Mouse (Mus musculus): Measurements from ENCODE around the gene Fbxw4. TPM values are rescaled to one million over a fixed set of nuclear protein-coding genes. Genes with fewer than 3 reads are reported as not detected.
A peak's percentile ranks its signal among the peaks of the same experiment; 100 is the strongest.

The Fbxw4 gene
- 5.3 and 6.7 TPM in 2 replicates for polyA plus RNA-seq (2015; fragmentation: Nextera tagmentation; extraction: Ambion mirVana)

DNA sequence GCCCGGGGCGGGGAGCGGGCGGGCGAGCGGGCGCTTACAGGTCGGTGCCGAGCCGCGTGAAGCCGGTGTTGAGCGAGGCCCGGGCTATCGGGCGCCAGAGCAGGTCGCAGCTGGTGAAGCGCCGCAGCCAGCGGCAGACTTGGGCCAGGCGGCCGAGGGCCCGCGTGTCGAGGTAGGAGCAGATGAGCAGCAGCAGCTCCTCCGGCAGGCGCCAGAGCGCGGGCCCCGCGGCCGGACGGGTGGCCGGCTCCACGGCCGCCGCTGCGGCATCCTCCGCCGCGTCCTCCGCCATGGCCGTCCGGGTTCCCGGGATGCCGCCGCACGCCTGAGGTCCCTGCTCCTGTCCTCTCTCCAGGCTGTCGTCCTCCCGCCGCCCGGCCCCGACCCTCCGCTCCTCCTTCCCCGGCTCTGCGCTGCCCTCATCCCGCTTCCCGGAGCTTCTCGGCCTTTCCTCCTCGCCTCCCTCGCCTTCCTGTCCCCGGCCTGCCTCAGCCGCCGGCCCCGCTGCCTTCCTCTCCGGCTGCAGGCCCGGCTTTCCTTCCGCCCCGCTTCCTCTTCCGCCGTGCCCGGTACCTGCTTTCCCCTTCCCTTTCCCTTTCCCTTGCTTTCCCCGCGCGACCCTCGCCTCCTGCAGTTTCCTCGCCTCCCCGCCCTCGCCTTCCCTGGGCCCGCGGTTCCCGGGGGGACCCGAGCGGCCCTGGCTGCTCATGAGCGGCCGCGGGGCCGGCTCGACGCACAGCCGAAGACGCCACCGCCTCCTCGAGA lies at the start of gene Fbxw4:
Fbxw4 (minus strand) TSS at position 575 of the 765 bp plus-strand sequence.
- Histone ChIP-seq H3K9me3 (ENCODE audit: control insufficient read depth, low read length) (no peaks in the 10 kb centered on the region), H3K27ac (ENCODE audit: low read depth, low read length) (peak within 1 kb of the TSS; percentile 96), H3K36me3 (ENCODE audit: control insufficient read depth, insufficient read depth, low read length) (no peaks in the 10 kb centered on the region), H3K27me3 (replicated peaks; ENCODE audit: control insufficient read depth, insufficient read depth, low read length) (no peaks in the 10 kb centered on the region), H3K4me3 (ENCODE audit: low read length) (peak within 1 kb of the TSS; percentile 78), H3K9ac (ENCODE audit: low read depth, low read length) (peak within 1 kb of the TSS; percentile 100), H3K4me2 (ENCODE audit: low read length) (peak within 1 kb of the TSS; percentile 78), H3K4me1 (ENCODE audit: control insufficient read depth, insufficient read depth, low read depth, low read length) (peaks cover 20% of the 10 kb centered on the region)
- ATAC-seq: peak; percentile 85
- WGBS: under 1% methylated on average over 58 of the region's 94 CpGs

DNA sequence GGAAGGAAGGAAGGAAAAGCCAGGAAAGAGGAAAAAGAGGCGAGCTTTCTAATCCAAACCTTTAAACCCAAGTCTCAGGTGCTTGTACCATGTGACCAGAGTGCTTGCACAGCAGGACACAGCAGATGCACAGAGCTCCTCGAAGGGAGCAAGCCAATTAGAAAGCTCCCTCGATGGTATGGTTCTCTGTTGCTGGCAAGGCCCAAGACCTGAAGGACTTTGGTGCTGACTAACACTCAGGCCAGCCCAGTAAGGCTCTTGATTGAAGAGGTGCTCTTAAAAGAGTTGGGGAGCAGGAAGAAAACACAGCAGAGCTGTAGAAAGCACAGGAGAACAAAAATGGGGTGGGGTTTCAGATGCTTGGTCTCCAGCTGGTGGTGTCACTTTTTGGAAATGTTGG lies 48.6 kb upstream of the Fbxw4 start:
- WGBS: 60% methylated on average over 3 of the region's 3 CpGs
- H3K36me3 ChIP-seq (ENCODE audit: control insufficient read depth, insufficient read depth, low read length): no peaks in the 10 kb centered on the region
- no peak overlapping the region for H3K9ac ChIP-seq (ENCODE audit: low read depth, low read length)
- H3K27me3 ChIP-seq (replicated peaks; ENCODE audit: control insufficient read depth, insufficient read depth, low read length): no peaks in the 10 kb centered on the region
- no peaks in the 10 kb centered on the region for H3K4me1 ChIP-seq (ENCODE audit: control insufficient read depth, insufficient read depth, low read depth, low read length)
- H3K9me3 ChIP-seq (ENCODE audit: control insufficient read depth, low read length): no peaks in the 10 kb centered on the region
- no peak for ATAC-seq
- no peak overlapping the region for H3K4me2 ChIP-seq (ENCODE audit: low read length)
- no peak overlapping the region for H3K27ac ChIP-seq (ENCODE audit: low read depth, low read length)
- no peak overlapping the region for H3K4me3 ChIP-seq (ENCODE audit: low read length)

DNA sequence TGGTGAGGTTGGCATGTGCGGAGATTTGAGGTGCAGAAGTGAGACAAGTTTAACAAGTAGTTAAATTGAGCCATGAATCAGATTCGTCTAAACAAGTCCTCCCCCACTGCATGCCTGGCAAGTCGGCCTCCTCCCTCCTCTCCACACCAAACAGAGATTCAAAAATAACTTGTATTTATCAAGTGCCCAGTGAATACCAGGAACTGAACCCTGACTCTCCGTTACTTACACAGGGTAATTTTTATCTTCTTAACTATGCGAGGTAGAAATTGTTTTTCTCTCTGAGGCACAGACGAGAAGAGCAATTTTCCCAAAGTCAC lies 36.1 kb upstream of the Fbxw4 start:
- no peaks in the 10 kb centered on the region for H3K36me3 ChIP-seq (ENCODE audit: control insufficient read depth, insufficient read depth, low read length)
- no peak overlapping the region for H3K9ac ChIP-seq (ENCODE audit: low read depth, low read length)
- WGBS: 52% methylated on average over 6 of the region's 6 CpGs
- H3K27me3 ChIP-seq (replicated peaks; ENCODE audit: control insufficient read depth, insufficient read depth, low read length): peaks cover 9% of the 10 kb centered on the region
- no peaks in the 10 kb centered on the region for H3K4me1 ChIP-seq (ENCODE audit: control insufficient read depth, insufficient read depth, low read depth, low read length)
- no peak overlapping the region for H3K4me3 ChIP-seq (ENCODE audit: low read length)
- H3K27ac ChIP-seq (ENCODE audit: low read depth, low read length): no peak overlapping the region
- no peaks in the 10 kb centered on the region for H3K9me3 ChIP-seq (ENCODE audit: control insufficient read depth, low read length)
- ATAC-seq: no peak
- no peak overlapping the region for H3K4me2 ChIP-seq (ENCODE audit: low read length)

- H3K36me3 ChIP-seq (ENCODE audit: control insufficient read depth, insufficient read depth, low read length): no peaks in the 10 kb centered on the region
- H3K27me3 ChIP-seq (replicated peaks; ENCODE audit: control insufficient read depth, insufficient read depth, low read length): peaks cover 9% of the 10 kb centered on the region
- no peak overlapping the region for H3K27ac ChIP-seq (ENCODE audit: low read depth, low read length)
- H3K4me3 ChIP-seq (ENCODE audit: low read length): no peak overlapping the region
- H3K4me2 ChIP-seq (ENCODE audit: low read length): peak overlapping the region; percentile 25; the same call in 1 of the 2 replicates
- H3K9ac ChIP-seq (ENCODE audit: low read depth, low read length): no peak overlapping the region; the same call in none of the 2 replicates
- H3K9me3 ChIP-seq (ENCODE audit: control insufficient read depth, low read length): no peaks in the 10 kb centered on the region
- no peaks in the 10 kb centered on the region for H3K4me1 ChIP-seq (ENCODE audit: control insufficient read depth, insufficient read depth, low read depth, low read length)
- ATAC-seq: no peak
- 24% methylated on average over 25 of the region's 25 CpGs for WGBS
Observed at GRCm38 (mm10) chr19:45695496-45696280, 35.6 kb upstream of the Fbxw4 start.

- WGBS: 33% methylated on average over 3 of the region's 3 CpGs
Observed at GRCm38 (mm10) chr19:45694056-45694455, 33.9 kb upstream of the Fbxw4 start.

GRCm38 (mm10) chr19:45692211-45692610 lies 32.1 kb upstream of the Fbxw4 start:
- H3K27me3 ChIP-seq (replicated peaks; ENCODE audit: control insufficient read depth, insufficient read depth, low read length): peaks cover 9% of the 10 kb centered on the region
- no peak overlapping the region for H3K4me2 ChIP-seq (ENCODE audit: low read length)
- no peak for ATAC-seq
- H3K9ac ChIP-seq (ENCODE audit: low read depth, low read length): no peak overlapping the region
- no peak overlapping the region for H3K4me3 ChIP-seq (ENCODE audit: low read length)
- no peaks in the 10 kb centered on the region for H3K4me1 ChIP-seq (ENCODE audit: control insufficient read depth, insufficient read depth, low read depth, low read length)
- 92% methylated on average over 8 of the region's 8 CpGs for WGBS
- no peak overlapping the region for H3K27ac ChIP-seq (ENCODE audit: low read depth, low read length)
- H3K9me3 ChIP-seq (ENCODE audit: control insufficient read depth, low read length): no peaks in the 10 kb centered on the region
- no peaks in the 10 kb centered on the region for H3K36me3 ChIP-seq (ENCODE audit: control insufficient read depth, insufficient read depth, low read length)

More at GRCm38 (mm10) chr19:45694056-45694455, 33.9 kb upstream of the Fbxw4 start:
- H3K9ac ChIP-seq (ENCODE audit: low read depth, low read length): no peak overlapping the region
- ATAC-seq: no peak
- H3K4me3 ChIP-seq (ENCODE audit: low read length): no peak overlapping the region
- no peak overlapping the region for H3K27ac ChIP-seq (ENCODE audit: low read depth, low read length)
- H3K9me3 ChIP-seq (ENCODE audit: control insufficient read depth, low read length): no peaks in the 10 kb centered on the region
- no peak overlapping the region for H3K4me2 ChIP-seq (ENCODE audit: low read length)
- no peaks in the 10 kb centered on the region for H3K4me1 ChIP-seq (ENCODE audit: control insufficient read depth, insufficient read depth, low read depth, low read length)
- peaks cover 9% of the 10 kb centered on the region for H3K27me3 ChIP-seq (replicated peaks; ENCODE audit: control insufficient read depth, insufficient read depth, low read length)
- H3K36me3 ChIP-seq (ENCODE audit: control insufficient read depth, insufficient read depth, low read length): no peaks in the 10 kb centered on the region

DNA sequence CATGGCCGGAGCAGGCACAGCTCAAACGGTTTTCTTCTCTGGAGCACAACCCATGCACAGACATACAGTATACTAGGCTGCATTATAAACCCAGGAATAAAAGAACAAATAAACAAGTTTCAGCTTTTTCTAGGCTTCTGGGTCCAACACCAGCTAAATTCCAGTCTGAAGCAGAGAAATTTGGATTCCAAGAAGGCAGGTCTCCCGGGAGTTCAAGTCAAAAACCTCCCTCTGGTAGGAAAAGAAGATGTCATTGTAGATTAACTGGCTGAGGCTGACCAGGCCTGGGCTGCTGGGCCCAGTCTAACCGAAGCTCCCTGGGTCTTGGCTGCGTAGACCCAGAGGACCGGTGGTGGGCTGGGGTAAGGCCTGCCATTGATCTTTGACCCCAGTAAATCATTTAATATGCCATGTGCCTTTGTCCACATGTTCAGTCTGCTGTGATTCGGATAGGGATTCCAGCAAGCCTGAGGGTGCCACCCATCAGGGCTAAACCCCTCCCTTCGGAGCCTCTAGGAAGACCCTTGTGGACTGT lies 31.0 kb upstream of the Fbxw4 start:
- WGBS: 59% methylated on average over 8 of the region's 8 CpGs
- H3K4me1 ChIP-seq (ENCODE audit: control insufficient read depth, insufficient read depth, low read depth, low read length): no peaks in the 10 kb centered on the region
- H3K9ac ChIP-seq (ENCODE audit: low read depth, low read length): no peak overlapping the region
- H3K27ac ChIP-seq (ENCODE audit: low read depth, low read length): no peak overlapping the region
- no peaks in the 10 kb centered on the region for H3K9me3 ChIP-seq (ENCODE audit: control insufficient read depth, low read length)
- peaks cover 11% of the 10 kb centered on the region for H3K27me3 ChIP-seq (replicated peaks; ENCODE audit: control insufficient read depth, insufficient read depth, low read length)
- no peak overlapping the region for H3K4me3 ChIP-seq (ENCODE audit: low read length)
- no peaks in the 10 kb centered on the region for H3K36me3 ChIP-seq (ENCODE audit: control insufficient read depth, insufficient read depth, low read length)
- H3K4me2 ChIP-seq (ENCODE audit: low read length): no peak overlapping the region
- no peak for ATAC-seq

DNA sequence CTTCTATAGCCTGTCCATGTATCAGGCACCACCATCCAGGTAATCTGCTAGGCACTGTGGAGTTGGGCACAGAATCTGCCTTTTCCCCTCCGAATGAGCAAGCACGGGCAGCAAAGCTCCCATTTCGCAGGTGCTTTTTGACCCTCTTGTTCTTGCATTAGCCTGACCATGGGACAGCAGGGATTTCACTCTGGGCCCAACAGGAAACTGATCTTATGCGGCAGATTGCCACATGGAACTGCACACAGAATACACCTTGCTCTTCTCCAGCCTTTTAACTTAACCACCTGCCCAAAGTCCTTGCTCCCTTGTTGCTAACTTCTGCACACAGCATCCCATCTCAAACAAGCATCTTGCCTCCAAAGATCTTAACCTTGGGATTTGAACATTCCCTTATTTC lies 26.9 kb upstream of the Fbxw4 start:
- peaks cover 5% of the 10 kb centered on the region; the same call in 1 of the 2 replicates for H3K27me3 ChIP-seq (replicated peaks; ENCODE audit: control insufficient read depth, insufficient read depth, low read length)
- H3K4me2 ChIP-seq (ENCODE audit: low read length): no peak overlapping the region
- no peak for ATAC-seq
- no peak overlapping the region for H3K27ac ChIP-seq (ENCODE audit: low read depth, low read length)
- WGBS: 76% methylated on average over 4 of the region's 4 CpGs
- H3K4me1 ChIP-seq (ENCODE audit: control insufficient read depth, insufficient read depth, low read depth, low read length): no peaks in the 10 kb centered on the region
- H3K4me3 ChIP-seq (ENCODE audit: low read length): no peak overlapping the region
- no peaks in the 10 kb centered on the region for H3K36me3 ChIP-seq (ENCODE audit: control insufficient read depth, insufficient read depth, low read length)
- no peak overlapping the region for H3K9ac ChIP-seq (ENCODE audit: low read depth, low read length)
- no peaks in the 10 kb centered on the region for H3K9me3 ChIP-seq (ENCODE audit: control insufficient read depth, low read length)

- no peak overlapping the region for H3K9ac ChIP-seq (ENCODE audit: low read depth, low read length)
- no peaks in the 10 kb centered on the region for H3K36me3 ChIP-seq (ENCODE audit: control insufficient read depth, insufficient read depth, low read length)
- ATAC-seq: no peak
- H3K4me2 ChIP-seq (ENCODE audit: low read length): no peak overlapping the region
- no peaks in the 10 kb centered on the region for H3K9me3 ChIP-seq (ENCODE audit: control insufficient read depth, low read length)
- WGBS: 85% methylated on average over 10 of the region's 10 CpGs
- H3K4me3 ChIP-seq (ENCODE audit: low read length): no peak overlapping the region
- peaks cover 9% of the 10 kb centered on the region for H3K27me3 ChIP-seq (replicated peaks; ENCODE audit: control insufficient read depth, insufficient read depth, low read length)
- H3K4me1 ChIP-seq (ENCODE audit: control insufficient read depth, insufficient read depth, low read depth, low read length): no peaks in the 10 kb centered on the region
- no peak overlapping the region for H3K27ac ChIP-seq (ENCODE audit: low read depth, low read length)
Observed at GRCm38 (mm10) chr19:45683676-45684075, 23.6 kb upstream of the Fbxw4 start.
